ENCODE assay signal across 23 mouse cellular contexts in genomic region chr17:26843229-26843567, GRCm38 (mm10). TPM values are rescaled to one million over a fixed set of nuclear protein-coding genes. Genes with fewer than 3 reads are reported as not detected.
DNase-seq lines count a peak whose midpoint lies in the region; ATAC-seq and TF ChIP-seq lines count a peak whose summit lies in the region.
"Had no signal": no experiment of that assay in that cellular context is flagged by ENCODE, and none has a peak within 500 bp of the region (broad histone marks: within the 10 kb centered on the region; RNA-seq: fewer than 3 reads in every experiment).

No protein-coding gene starts in this region.

- H3K27ac ChIP-seq in neural tube, embryonic 15.5 days (replicated peaks), result no peak overlapping the region
- H3K27ac ChIP-seq in heart, embryonic 13.5 days (replicated peaks), result peak overlapping the region; percentile 94
- H3K27ac ChIP-seq in limb, embryonic 10.5 days, result no peak overlapping the region
- no peak overlapping the region for H3K27ac ChIP-seq in cerebellum, adult 2 months (ENCODE audit: insufficient read depth, low read length)
- H3K27ac ChIP-seq: stomach, embryonic 15.5 days had no signal

- H3K36me3 ChIP-seq in neural tube, embryonic 15.5 days, result no peaks in the 10 kb centered on the region
- H3K36me3 ChIP-seq in heart, embryonic 13.5 days, result peaks cover 14% of the 10 kb centered on the region
- no peaks in the 10 kb centered on the region for H3K36me3 ChIP-seq in limb, embryonic 10.5 days
- H3K36me3 ChIP-seq: stomach, embryonic 15.5 days had no signal

- DNase-seq in heart, adult 11 months, result peak; percentile 85
- DNase-seq in heart, postnatal 25 days (ENCODE audit: low spot score), result no peak
- DNase-seq in neural tube, embryonic 10.5 days (ENCODE audit: extremely low spot score, low spot score), result peak; percentile 53
- peak; percentile 59 for DNase-seq in limb, embryonic 10.5 days (ENCODE audit: low spot score)
- DNase-seq in cerebellum, adult 2 months, result no peak
- DNase-seq in ovary, adult 18-20 months (ENCODE audit: low spot score), result no peak
- DNase-seq: cerebellum, adult 9-11 months; gastrocnemius, postnatal 14 days; lung, adult 2 months; lung, postnatal 36 days; retina, postnatal 1 day had no signal

- TF ChIP-seq POLR2A in cerebellum, adult 2 months (IDR thresholded peaks at IDR 0.05; ENCODE audit: borderline replicate concordance, insufficient read depth, low read length), result no peak

- no peaks in the 10 kb centered on the region for H3K9me3 ChIP-seq in neural tube, embryonic 15.5 days (replicated peaks)
- no peaks in the 10 kb centered on the region for H3K9me3 ChIP-seq in heart, embryonic 13.5 days
- H3K9me3 ChIP-seq in limb, embryonic 10.5 days (replicated peaks), result no peaks in the 10 kb centered on the region
- H3K9me3 ChIP-seq: stomach, embryonic 15.5 days had no signal

- H3K4me1 ChIP-seq in neural tube, embryonic 15.5 days, result peaks cover 11% of the 10 kb centered on the region
- H3K4me1 ChIP-seq in heart, embryonic 13.5 days, result peaks cover 6% of the 10 kb centered on the region
- peaks cover 20% of the 10 kb centered on the region for H3K4me1 ChIP-seq in limb, embryonic 10.5 days
- H3K4me1 ChIP-seq in cerebellum, adult 2 months (ENCODE audit: control insufficient read depth, insufficient read depth, low read length), result no peaks in the 10 kb centered on the region

- no peak overlapping the region for H3K4me3 ChIP-seq in neural tube, embryonic 15.5 days (replicated peaks)
- H3K4me3 ChIP-seq in heart, embryonic 13.5 days, result peak overlapping the region; percentile 80
- no peak overlapping the region for H3K4me3 ChIP-seq in limb, embryonic 10.5 days
- H3K4me3 ChIP-seq in cerebellum, adult 2 months (replicated peaks; ENCODE audit: insufficient read depth, low read depth, low read length), result no peak overlapping the region
- H3K4me3 ChIP-seq: erythroblast, embryonic 14.5 days; stomach, embryonic 15.5 days had no signal

- no peak overlapping the region for H3K9ac ChIP-seq in neural tube, embryonic 15.5 days (replicated peaks)
- peak overlapping the region; percentile 100 for H3K9ac ChIP-seq in heart, embryonic 13.5 days
- H3K9ac ChIP-seq: stomach, embryonic 15.5 days had no signal

- no peak overlapping the region for H3K4me2 ChIP-seq in neural tube, embryonic 15.5 days
- peak overlapping the region; percentile 83 for H3K4me2 ChIP-seq in heart, embryonic 13.5 days
- H3K4me2 ChIP-seq: liver, embryonic 11.5 days; stomach, embryonic 15.5 days had no signal

- TF ChIP-seq CTCF in cerebellum, adult 2 months (IDR thresholded peaks at IDR 0.05; ENCODE audit: borderline replicate concordance, insufficient read depth, low read depth, low read length), result no peak

- H3K27me3 ChIP-seq in neural tube, embryonic 15.5 days (replicated peaks), result peaks cover 94% of the 10 kb centered on the region
- H3K27me3 ChIP-seq in heart, embryonic 13.5 days (replicated peaks), result peaks cover 89% of the 10 kb centered on the region
- peaks cover 100% of the 10 kb centered on the region for H3K27me3 ChIP-seq in limb, embryonic 10.5 days (ENCODE audit: low read depth, poor library complexity, severe bottlenecking)
- H3K27me3 ChIP-seq in cerebellum, adult 2 months (ENCODE audit: control insufficient read depth, insufficient read depth, low read length), result peaks cover 17% of the 10 kb centered on the region; the same call in 1 of the 2 replicates

- intact Hi-C loops in heart, postnatal 25 days (cut with DNase I), result loop anchor here (10.0 kb wide), 1 partner anchor 358 kb away; no protein-coding TSS in a partner anchor

- under 1% methylated on average over 14 of the region's 14 CpGs for WGBS in neural tube, embryonic 15.5 days
- 4% methylated on average over 14 of the region's 14 CpGs for WGBS in heart, embryonic 13.5 days
- WGBS in limb, embryonic 10.5 days, result under 1% methylated on average over 14 of the region's 14 CpGs
- WGBS in cerebellum, adult 2 months, result 5% methylated on average over 14 of the region's 14 CpGs

- no peak for ATAC-seq in neural tube, embryonic 15.5 days (ENCODE audit: low FRiP score)
- ATAC-seq in heart, embryonic 13.5 days (ENCODE audit: extremely low read depth, insufficient number of reproducible peaks, low FRiP score, low TSS enrichment), result no peak
- ATAC-seq: Patski had no signal

RNA-seq across cellular contexts. Expression of gene Nkx2-5, which starts 1.6 kb away (rescaled TPM):
- 10 to 100 TPM; 79.5 to 91.8 TPM for total RNA-seq in heart, postnatal 25 days (2021)
- 0.13 TPM in 1 of 2 replicates, not detected in the other for polyA plus RNA-seq in neural tube, embryonic 15.5 days (2015; fragmentation: Nextera tagmentation; extraction: Ambion mirVana)
- polyA plus RNA-seq in heart, embryonic 13.5 days (2015; fragmentation: Nextera tagmentation; extraction: Ambion mirVana), result 136 and 142 TPM in 2 replicates
- polyA plus RNA-seq in limb, embryonic 10.5 days (2016; fragmentation: Nextera tagmentation; extraction: Ambion mirVana), result 0.10 and 0.14 TPM in 2 replicates
- polyA plus RNA-seq in cerebellum, adult 2 months (2012; rRNA removed), result not detected in 2 replicates
- total RNA-seq: adrenal gland, postnatal 4 days; gastrocnemius, postnatal 14 days; hematopoietic stem cell, adult 5-6 weeks; layer of hippocampus, postnatal 14 days; left cerebral cortex, postnatal 25 days; neutrophil, adult 5-6 weeks had no signal
- polyA plus RNA-seq: erythroblast, embryonic 14.5 days; Patski; thymus, postnatal 0 days had no signal

Comparison
In these comparisons a context has a peak if more than half of its experiments do, and no peak if none do; other contexts are left out.
1. DNase-seq: peak in heart, adult 11 months (single experiment), neural tube, embryonic 10.5 days (single experiment) and limb, embryonic 10.5 days (single experiment); none in heart, postnatal 25 days (single experiment), cerebellum, adult 2 months (0 of 2) and ovary, adult 18-20 months (single experiment).
2. RNA of gene Nkx2-5, which starts 1.6 kb away (polyA plus RNA-seq): 136 to 142 TPM in heart, embryonic 13.5 days; 0.10 to 0.14 TPM in limb, embryonic 10.5 days, 0.13 TPM in neural tube, embryonic 15.5 days and not detected in cerebellum, adult 2 months; every median in the first group is over 100 times any median in the second.